Mouse (Mus musculus) thymus, postnatal 25 days (tissue): ENCODE data around the gene Ajm1.
A peak's percentile ranks its signal among the peaks of the same experiment; 100 is the strongest.

Experiments used
- DNase-seq: peaks from one replicate; pipeline ENCODE4 v3.0.0; 2022

The Ajm1 gene

DNA sequence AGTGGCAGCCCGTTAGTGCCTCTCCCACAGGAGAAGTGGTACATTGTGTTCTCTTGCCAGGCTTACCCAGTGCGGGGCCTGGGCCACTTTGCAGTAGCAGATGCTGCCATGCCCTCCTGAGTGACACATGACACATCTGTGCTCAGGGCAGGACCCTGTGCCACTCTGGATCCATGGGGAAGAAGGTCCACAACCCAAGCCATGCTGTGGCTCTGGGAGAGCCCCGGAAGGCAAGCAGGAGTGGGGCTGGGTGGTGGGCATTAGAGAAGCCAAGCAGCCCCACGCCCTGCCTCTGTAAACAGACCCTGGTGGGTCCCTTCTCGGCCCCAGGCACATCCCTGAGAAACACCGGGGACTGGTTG, 1.5 kb upstream of the Ajm1 start:
- no peak for DNase-seq

DNA sequence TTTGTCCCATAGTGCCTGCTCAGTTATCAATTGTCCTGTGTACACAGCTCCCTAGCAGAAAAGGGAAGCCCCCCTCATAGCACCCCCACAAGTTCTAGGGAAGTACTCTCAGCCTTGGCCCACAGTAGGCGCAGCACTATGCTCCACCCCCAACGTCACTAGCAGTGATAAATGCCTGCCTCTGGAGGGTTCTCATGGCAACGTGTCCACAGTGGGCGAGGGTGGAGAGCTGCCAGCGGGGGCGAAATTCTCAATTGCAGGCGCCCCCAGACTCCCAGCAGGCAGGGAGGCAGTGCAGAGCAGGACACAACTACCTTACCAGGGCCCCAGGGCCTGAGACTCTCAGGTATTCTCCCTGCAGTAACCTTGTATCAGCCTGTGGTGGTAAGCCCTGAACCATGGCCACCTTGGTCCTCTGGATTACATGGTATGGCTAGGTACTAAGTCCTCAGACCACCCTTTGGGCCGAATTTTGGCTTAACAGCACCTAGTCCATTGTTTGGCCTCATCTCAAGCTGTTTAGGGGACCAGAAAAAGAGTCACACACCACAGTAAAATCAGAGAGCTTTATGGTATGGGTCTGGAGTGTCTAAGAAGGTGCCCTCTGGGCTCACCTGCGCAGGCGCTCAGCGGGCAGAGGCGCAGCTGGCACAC, 1.0 kb upstream of the Ajm1 start:
- DNase-seq, result no peak

DNA sequence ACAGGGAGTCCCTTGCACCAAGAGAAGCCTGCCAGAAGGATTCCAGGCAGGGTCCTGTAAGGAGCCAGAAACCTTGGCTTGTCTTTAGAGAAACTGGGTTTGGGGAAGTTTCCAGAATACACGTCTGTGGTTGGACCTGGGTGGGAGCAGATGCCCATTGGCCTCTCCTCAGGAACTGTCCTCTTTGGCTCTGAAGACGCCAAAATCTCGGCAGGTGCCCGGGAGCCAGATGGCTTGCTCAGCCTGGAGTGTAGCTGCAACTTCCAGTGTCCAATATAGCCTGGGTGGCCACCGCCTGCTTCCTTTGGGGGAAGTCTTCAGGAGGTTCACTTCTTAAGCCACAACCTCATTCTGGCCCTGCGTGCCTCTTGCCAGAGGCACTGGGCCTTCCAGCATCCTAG, 344 bp upstream of the Ajm1 start:
- DNase-seq, result no peak

DNA sequence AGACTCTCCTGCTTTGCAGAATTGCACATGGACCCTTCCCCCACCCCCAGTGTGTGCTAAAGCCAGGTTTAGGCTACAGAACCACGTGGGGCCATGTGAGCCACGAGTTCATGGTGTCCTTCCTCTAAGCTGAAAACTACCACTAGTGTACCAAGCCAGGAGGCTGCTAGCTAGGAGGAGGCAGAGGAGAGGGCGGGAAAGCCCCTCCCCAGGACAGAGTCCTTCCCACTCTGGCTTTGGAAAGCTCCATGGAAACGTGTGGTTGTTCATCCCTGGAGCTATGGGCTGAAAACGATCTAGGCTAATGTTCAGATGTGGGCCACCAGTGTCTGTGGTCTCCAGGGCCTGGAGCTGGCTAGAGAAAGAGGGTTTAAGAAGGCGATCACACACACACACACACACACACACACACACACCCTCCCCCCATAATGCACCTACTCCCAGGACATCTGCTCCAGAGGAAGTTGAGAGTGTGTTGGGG, 896 bp downstream of the Ajm1 start:
- DNase-seq, result no peak

DNA sequence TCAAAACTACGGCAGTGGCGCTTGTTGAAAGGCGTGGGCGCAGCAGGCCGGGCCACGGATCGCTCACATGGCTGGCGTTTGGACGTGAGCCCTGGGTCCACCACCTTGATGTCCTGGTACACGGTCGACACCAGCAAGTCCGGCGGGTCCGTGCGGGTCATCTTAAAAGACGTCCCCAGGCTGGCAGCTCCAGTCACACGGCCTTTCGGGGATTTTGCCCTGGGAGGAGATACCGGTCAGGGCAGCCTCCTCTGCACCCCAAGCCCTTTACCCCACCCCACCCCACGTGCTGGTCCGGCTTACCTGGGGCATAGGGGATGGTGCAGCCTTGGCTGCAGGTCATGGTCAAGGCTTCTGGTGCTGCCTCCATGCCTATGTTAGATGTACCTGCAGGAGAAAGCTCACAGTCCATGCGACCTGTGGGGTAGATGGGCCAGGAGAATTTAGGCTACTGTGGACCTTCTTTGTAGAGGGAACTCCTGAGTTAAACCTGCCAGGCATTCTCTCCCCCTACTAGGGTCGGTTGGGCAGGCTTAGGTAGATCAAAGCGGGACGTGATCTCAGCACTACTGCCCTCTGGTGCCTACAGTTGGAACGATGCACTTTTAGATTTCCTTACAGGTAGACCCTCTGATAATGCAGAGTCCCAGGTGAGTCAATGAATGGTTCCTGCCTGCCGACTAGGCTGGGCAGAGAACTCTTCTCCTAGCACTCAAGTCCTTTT, 1.7 kb downstream of the Ajm1 start:
- peak; percentile 78 for DNase-seq

DNA sequence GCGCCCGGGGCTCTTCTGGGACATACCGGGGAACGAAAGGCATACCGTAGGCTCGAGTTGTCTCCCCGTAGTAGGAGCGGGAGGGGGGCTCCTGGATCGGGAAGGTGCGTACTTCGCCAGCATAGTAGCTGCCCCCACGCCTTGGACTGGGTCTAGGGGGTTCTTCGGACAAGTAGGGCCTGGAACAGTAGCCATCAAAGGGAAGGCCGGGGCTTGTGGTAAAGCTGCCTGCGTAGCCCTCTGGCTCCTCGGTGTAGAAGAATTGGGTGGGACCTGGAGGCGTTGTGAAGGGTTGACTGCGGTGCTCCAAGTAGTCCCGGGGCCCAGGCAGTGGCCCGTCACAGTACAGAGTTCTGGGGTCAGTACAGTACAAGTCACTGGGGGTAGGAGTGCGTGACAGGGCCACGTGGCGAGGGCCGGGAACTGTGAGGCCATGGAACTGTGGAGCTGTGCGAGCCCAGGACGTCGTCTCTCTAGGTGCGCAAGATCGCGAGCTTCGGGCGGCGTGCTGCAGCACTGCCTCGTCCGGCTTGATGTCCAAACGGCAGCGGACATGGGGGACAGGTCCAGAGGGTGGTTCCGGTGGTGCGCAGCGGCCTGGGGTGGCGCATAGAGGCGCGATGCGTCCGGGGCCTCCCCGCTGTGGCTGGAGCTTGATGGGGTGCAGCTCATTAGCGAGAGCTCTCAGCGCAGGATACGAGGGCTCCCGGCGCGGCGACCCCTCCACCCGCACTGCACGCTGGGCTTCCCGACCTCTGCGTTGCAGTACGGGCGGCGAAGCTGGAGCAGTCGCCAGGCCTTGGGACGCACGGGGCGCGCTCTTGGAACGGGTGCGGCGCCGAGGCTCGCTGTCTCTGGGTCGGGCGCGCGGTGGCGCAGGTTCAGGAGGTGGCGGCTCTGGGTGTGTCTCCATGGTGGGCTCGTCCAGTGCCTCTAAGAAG, 2.5 kb downstream of the Ajm1 start:
- no peak for DNase-seq

DNA sequence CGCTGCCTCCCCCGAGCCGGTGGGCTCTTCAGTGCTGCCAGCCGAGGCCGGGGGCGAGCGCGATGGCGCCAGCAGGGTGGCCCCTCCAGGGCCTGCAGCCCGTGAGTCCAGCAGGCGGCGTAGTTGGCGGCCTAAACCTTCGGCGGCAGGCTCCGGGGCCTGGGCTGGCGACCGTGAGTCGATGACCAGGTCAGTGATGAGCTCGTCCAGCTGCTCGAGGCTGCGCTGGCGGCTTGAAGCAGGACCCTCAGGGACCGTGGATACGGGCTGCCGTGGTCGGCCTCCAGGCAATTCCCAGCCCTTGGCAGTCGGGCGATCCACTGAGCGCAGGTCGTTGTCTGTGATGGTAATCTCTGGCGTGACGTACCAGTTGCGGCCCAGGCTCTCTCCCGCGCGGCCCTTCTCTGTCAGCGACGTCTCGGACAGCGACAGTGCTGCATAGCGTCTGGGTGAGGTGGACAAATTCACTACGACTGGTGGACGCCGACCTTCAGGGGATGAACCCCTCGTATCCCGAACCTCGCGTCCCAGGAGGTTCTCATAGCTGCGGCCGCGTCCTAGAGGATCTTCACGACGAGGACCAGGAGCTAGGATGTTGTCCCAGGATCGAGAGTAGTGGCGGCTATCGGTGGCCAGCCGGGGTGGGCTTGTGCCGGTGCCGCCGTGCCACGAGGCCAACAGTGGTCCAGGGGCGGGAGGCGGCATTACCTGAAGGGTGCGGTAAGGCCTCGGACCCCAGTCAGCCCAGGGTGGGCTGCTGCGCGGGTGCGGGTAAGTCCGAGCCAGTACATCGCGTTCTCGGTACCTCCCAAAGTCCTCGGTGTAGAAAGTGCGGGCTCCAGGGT, 3.4 kb downstream of the Ajm1 start:
- no peak for DNase-seq

DNA sequence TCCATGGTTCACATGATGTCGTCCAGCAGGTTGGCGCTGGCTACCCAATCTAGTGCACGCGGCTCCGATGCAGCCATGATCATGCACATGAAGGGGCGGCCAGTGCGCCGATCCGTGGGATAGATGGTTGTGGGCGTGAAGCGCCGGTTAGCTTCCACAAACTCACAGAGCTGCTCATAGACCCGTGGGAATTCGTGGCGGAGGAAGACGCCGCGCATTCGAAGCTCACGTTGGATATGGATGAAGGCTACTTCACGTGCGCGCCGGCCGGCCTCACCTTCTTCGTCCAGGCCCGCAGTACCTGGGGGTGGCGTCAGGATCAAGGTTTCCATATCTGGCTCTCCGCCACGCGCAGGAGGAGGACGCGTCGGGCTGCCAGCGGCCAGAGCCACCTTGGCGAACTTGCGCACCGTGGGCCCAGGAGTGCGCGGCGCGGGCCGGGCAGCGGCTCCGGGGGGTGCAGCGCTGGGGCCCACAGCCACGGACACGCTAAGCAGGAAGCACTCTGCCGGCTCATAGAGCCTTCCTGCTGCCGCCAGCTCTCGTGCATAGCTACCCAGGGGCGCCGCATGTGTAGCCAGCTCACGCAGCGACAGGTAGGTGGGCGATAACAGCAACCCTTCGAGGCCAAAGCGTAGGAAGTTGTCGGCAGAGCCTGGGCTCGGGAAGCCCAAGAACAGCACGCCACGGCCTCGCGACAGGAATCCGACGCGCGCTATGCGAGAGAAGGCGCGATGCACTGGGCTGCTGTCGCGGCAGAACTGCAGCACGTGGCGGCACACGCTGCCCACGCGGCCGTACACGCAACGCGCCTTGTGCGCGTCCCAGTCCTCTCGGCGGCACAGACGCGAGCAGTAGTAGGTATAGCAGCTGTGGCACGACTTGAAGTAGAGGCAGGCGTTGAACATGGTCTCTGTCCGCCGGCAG, 4.3 kb downstream of the Ajm1 start:
- DNase-seq, result no peak

DNA sequence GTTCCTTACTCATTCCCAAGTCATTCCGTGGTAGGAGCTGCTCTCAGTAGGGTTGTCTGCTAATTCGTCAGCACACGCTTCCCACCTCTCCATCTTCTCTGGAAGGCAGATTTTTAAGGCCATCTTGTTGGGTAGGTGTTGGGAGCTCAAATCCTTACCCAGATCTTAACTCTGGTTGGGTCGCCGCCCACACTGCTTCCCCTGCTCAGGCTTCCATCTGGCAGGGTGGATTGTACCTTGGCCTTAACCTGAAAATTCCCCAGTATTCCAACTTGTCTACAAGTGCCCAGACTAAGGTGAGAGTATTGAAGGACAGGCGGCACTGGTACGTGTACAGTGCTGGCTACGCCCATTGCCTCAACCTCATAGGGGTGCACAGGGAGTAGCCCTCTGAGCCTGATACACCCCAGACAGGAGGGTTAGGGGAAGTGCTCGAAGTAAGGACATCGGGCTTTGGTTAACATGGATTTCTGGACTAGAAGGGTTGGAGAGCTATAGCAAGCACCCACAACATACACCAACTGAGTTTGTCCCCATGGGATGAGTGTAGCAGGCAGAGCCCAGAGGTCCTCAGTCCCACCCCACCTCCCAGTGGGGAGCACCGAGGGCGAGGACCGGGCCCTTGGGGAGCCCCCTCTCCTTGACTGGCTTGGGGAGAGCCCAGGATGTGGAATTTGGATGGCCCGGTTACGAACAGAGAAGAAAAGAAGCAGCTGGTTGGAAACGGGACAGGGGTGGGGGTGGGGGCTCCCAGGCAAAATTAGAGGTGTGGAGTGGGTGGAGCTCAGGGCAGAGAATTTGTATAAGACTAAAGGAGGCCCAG, 5.3 kb downstream of the Ajm1 start:
- DNase-seq, result no peak

DNA sequence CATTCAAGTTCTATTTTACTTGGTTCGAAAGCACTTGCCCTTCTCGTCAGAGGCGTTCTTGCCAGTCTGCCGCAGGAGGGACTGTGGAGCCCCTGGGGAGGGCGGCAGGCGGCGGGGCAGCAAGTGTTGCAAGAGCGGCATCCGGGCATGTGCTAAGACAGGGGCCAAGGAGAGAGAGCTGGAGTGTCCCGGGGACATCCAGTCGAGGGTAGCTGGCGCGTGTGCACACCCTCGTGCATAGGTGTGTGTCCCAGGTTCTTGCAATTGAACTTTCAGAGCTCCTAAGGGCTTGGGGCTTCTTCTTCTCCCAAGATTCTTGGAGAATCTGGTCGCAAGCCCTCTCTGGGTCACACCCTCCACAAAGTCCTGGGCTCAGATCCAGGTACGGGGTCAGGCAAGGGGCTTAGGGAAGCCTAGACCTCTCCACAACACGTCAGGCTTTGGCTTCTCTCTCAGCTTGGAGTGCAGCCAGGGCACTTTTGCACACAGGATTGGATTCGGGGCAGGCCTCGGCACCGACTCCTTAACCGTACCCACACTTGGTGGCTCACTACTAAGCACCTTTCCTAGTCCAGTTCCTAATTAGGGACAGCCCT, 6.0 kb downstream of the Ajm1 start:
- DNase-seq, result peak; percentile 67

DNA sequence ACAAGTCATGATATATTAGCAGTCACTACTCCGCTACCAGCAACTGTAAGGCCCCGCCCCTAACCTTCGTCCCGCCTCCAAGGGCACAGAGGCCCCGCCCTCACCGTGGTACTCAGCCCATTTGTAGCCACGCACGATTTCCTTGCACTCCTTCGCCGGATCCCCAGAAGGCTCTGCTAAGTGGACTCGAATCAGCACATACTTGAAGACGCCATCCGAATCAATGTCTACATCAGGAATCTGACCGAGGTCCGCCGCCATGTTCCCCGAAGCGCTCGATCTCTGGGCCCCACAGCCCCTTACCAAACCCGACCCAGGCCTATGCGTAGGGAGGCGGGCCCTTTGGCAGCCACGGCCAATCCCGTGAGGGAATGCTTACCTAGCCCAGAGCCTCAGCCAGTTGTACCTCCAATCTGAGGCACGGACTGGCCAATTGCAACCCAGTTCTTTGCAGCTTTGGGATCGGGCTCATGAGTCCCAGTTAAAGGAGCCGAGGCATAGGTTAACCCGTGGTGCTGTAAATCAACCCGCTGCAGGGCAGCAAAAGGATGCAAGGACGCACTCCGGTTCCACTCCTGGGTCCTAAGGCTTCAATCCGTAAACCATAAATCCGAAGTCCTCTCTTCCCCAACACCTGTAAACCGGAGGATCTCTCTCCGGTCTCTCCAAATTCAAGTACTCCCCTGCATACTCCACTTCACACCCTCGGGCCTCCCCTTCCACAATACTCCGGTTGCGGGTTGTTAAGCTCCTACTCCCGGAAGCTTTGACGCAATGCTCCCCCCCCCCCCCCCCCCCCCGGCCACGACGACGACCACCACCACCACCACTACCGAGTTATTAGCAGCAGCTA, 6.8 kb downstream of the Ajm1 start, which contains the start of the genes Mamdc4 and Phpt1:
Gene Mamdc4 (minus strand): TSS at position 267 of the 853 bp plus-strand sequence.
Gene Phpt1 (minus strand): TSS at position 646 of the 853 bp plus-strand sequence.
- DNase-seq, result peak; percentile 97

DNA sequence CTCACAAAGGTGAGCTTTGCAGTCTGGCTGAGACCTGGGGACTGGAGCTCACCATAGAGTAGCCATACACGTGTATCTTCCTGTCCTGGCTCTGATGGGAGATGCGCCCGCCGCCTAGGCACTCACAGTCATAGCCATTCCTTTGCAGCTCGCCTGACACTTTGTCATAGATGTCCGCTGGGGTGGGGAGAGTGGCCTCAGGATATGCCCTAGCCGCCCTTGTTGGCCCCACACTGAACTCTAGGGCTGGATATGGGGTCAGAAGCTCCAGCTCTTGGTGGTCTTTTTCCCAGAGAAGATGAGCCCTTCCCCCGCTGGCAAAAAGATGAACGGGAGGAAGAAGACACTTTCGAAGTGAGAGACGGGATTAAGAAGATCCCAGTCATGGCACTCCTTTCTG, 7.4 kb downstream of the Ajm1 start:
- DNase-seq, result no peak

DNA sequence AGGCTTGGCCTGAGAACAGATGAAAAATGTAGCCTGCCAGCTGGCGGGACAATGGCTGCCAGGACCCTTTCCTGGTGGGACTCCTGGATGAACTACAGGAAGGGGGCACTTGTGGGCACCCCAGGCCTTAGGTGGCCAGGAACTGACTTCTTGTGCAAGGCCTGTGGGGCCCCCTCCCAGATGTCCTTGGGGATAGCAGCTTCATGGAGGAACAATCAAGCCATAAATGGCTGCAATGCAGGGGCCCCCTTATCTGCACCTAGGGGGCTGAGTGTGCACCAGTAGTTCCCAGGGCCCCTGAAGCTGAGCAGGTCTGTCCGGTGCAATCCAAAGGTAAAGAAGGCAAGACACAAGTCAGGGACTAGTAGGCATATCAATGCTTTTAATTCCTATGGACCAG, 8.5 kb downstream of the Ajm1 start:
- no peak for DNase-seq

DNA sequence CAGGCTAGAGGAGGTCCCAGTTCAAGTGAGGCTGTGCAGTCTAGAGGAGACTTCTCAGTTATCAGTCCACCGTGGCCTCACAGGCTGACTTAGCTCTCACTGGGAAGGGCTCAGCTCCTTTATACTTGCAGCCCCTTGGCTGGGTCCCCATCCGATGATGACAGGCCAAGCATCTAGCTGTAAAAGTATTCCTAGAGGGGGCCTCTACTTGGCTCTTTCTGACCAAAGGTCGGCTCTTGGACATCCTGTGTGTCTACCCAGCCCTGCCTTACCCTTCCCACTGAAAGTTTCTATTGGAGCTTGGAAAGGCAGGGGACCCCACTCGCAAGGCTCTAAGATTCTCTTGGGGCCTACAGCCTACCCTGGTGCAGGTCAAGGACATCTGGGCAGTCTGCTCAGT, 10.3 kb downstream of the Ajm1 start:
- no peak for DNase-seq

DNA sequence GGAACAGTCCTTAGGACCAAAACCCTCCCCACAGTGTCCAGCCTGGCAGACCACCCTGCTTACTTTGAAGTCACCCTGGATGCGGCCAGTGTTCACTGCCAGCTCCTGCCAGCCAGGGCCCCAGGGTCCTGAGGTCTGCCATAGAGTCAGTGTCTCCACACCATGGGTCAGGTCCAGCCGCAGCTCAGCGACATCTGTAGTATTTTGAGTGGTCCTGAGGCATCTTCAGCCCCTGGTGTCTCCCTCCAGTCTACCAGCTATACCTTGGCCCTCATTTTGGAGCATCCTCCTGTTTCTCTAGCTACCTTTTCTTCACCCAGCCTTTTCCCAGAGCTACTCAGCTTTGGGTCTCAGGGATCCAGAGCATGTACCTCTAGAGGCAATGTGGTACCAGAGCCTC, 12.2 kb downstream of the Ajm1 start:
- DNase-seq, result no peak

DNA sequence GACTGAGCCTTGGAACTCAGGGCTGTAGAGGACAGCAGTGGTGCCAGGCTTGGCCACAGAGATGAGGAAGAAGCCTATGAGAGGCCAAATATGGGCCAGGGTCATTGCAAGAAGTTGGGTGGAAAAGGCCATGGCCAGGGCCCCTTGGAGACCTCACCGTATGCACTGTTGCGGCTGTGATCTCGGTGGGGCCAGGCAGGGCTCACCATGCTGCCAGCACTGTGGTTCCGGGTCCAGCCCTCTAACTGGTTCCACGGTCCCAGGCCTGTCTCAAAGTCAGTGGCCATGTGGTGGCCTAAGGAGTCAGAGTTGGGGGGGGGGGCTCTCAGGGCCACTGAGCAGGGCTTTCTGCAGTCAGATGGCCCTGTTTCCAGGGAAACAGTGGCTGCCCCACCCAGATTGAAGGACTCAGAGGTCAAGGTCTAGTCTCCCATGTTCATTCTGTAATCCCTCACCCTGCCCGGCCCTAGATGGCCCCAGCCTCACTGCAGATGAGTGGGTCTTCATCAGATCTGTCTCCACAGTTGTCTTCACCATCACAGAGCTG, 13.0 kb downstream of the Ajm1 start:
- DNase-seq, result no peak

DNA sequence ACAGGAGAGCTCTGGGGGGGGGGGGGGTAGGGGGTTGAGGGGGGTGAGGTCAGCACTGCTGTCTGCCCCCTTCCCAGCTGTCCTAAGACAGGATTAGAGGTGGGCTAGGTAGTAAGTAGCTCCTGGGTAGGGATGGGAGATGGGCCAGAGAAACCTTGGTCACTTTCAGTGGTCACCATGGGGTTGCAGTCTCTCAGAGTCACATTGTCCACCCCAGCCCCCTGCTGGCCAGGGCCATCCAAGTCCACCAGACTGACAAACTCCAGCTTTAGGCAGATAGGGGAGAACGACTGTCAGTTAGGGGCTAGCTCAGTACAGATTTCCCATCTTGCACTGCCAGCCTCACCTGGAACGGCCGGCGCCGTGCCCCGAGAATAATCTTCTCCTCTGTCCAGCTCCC, 15.0 kb downstream of the Ajm1 start:
- DNase-seq, result no peak

DNA sequence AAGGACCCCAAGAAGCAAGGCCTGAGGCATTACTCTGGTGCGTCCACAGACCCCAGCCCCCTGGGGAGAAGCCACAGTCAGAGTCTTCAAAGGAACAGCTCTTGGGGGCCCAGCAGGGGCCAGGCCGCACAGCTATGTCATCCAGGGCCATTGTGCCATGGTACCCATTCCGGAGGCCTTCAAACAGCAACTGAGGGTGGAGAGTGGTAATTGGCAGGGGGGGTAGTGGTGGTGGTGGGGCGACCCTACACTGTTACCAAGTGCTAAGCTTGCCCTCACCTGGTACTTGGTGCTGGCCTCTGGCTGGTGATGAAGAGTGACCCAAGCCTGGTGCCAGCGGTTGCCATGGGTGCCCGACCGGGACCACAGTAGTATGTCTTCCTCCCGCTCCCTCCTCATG, 15.8 kb downstream of the Ajm1 start:
- no peak for DNase-seq

DNA sequence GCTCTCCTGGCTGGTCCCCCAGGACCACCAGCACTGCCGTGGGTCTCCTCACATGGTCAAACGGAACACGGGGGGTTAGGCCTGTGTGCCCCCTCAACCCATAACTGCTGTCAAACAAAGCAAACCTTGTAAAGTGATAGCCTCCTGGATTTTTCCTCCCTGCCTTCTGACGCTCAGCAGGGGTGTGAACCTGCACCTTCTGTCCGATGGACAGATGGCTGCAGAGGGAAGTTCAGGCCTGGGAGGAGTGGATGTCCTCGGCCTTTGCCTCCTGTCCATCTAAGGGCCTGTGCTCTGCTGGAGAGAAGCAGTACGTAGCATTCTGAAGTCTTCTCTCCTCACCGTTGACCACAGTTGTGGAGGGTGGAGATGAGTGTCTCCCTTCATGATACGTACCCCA, 19.6 kb downstream of the Ajm1 start:
- DNase-seq, result no peak
